Mouse (Mus musculus) hindbrain, embryonic 14.5 days (tissue): ENCODE data around the gene Gpam. TPM values are rescaled to one million over a fixed set of nuclear protein-coding genes. Genes with fewer than 3 reads are reported as not detected.

ENCODE experiments used
- ATAC-seq: fragments of 200-750 bp; cut with Nextera tagmentation; 2 replicates; pipeline ENCODE4 v1.8.0; 2017; ENCODE audit warnings: moderate number of reproducible peaks, mild to moderate bottlenecking, moderate TSS enrichment, moderate library complexity; ENCODE audit not compliant: low FRiP score
- DNase-seq: peaks from one replicate; pipeline ENCODE4 v3.0.0-alpha.2; 2015; ENCODE audit warnings: low spot score
- H3K27ac ChIP-seq: fragments of 300-500 bp; sonication (generic); 2 replicates; pipeline ENCODE4 v1.5.1; 2014; ENCODE audit warnings: mild to moderate bottlenecking, moderate library complexity
- H3K27me3 ChIP-seq: fragments of 300-500 bp; sonication (generic); 2 replicates; pipeline ENCODE4 v1.6.1; 2014; ENCODE audit warnings: mild to moderate bottlenecking, low read length, mixed read lengths; ENCODE audit not compliant: control insufficient read depth, insufficient read depth
- H3K36me3 ChIP-seq: fragments of 300-500 bp; sonication (generic); replicated peaks from 2 replicates; pipeline ENCODE4 v1.6.1; 2014; ENCODE audit not compliant: control insufficient read depth, insufficient read depth
- H3K4me1 ChIP-seq: fragments of 300-500 bp; sonication (generic); replicated peaks from 2 replicates; pipeline ENCODE4 v1.6.1; 2014; ENCODE audit warnings: antibody characterized with exemption, low read length, mixed read lengths; ENCODE audit not compliant: control insufficient read depth, insufficient read depth
- H3K4me2 ChIP-seq: fragments of 300-500 bp; sonication (generic); replicated peaks from 2 replicates; pipeline ENCODE4 v1.6.1; 2014; ENCODE audit warnings: mild to moderate bottlenecking, moderate library complexity
- H3K4me3 ChIP-seq: fragments of 300-500 bp; sonication (generic); replicated peaks from 2 replicates; pipeline ENCODE4 v1.5.1; 2014; ENCODE audit warnings: mild to moderate bottlenecking, low read length
- H3K9ac ChIP-seq: fragments of 300-500 bp; sonication (generic); 2 replicates; pipeline ENCODE4 v1.6.1; 2014
- H3K9me3 ChIP-seq: fragments of 300-500 bp; sonication (generic); 2 replicates; pipeline ENCODE4 v1.6.1; 2016; ENCODE audit warnings: low read length; ENCODE audit not compliant: control insufficient read depth
- WGBS: fragments of 180-500 bp; shearing (Covaris S2); extraction: QIAGEN DNeasy Blood & Tissue Kit; methylation state at CpG from one replicate; pipeline ENCODE4 v1.1.7; 2014; 5-methylcytosine and 5-hydroxymethylcytosine counted together
- polyA plus RNA-seq: library from polyadenylated mRNA; unstranded; fragments of >200 nt; fragmentation: Nextera tagmentation; extraction: Ambion mirVana; gene quantifications from 2 replicates; pipeline ENCODE4 v1.2.1, GENCODE M21; 2014

Gene Gpam
- polyA plus RNA-seq, 1 experiment from 2014 or later: 26.8 TPM

GRCm38 (mm10) chr19:55117991-55118390 lies 9.0 kb downstream of the Gpam start:
- no peaks in the 10 kb centered on the region for H3K36me3 ChIP-seq
- H3K9me3 ChIP-seq: no peaks in the 10 kb centered on the region
- no peak overlapping the region for H3K4me2 ChIP-seq
- H3K4me3 ChIP-seq: no peak overlapping the region
- DNase-seq: no peak
- 86% methylated on average over 3 of the region's 3 CpGs for WGBS
- peaks cover 8% of the 10 kb centered on the region; the same call in 1 of the 2 replicates for H3K4me1 ChIP-seq
- no peaks in the 10 kb centered on the region for H3K27me3 ChIP-seq
- no peak overlapping the region for H3K27ac ChIP-seq
- H3K9ac ChIP-seq: no peak overlapping the region
- ATAC-seq: no peak

GRCm38 (mm10) chr19:55117059-55117815 lies 9.8 kb downstream of the Gpam start:
- Histone ChIP-seq H3K27ac (no peak overlapping the region), H3K27me3 (no peaks in the 10 kb centered on the region), H3K4me3 (no peak overlapping the region), H3K4me2 (no peak overlapping the region), H3K4me1 (0 out of 2 replicates have a peak, but pooled peaks cover 4% of the 10 kb centered on the region), H3K9me3 (no peaks in the 10 kb centered on the region), H3K9ac (no peak overlapping the region), H3K36me3 (no peaks in the 10 kb centered on the region)
- 68% methylated on average over 6 of the region's 6 CpGs for whole genome bisulfite sequencing
- ATAC-seq (no peak), DNase-seq (no peak)

DNA sequence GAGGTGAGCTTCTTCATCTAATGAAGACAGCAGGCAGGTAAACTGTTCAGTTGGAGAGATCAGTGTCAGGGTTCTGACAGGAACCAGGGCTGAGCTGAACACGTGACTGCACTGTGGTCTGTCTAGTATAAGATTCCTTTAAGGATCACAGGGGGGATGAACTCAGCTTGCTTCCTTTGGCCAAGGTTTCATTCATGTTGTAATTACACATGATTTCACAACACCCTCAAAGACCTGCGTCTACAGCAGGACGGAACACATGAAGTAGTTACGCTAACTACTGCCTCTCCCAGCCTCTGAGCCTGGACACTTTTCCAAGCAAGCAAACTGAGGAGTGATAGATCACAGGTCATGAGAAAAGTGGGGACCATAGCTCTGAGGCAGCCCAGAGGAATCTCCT lies 11.5 kb downstream of the Gpam start:
- H3K4me3 ChIP-seq: no peak overlapping the region
- no peaks in the 10 kb centered on the region for H3K27me3 ChIP-seq
- H3K4me2 ChIP-seq: no peak overlapping the region
- no peaks in the 10 kb centered on the region for H3K9me3 ChIP-seq
- no peaks in the 10 kb centered on the region for H3K36me3 ChIP-seq
- ATAC-seq (no peak), DNase-seq (no peak)
- 90% methylated on average over 4 of the region's 4 CpGs for WGBS
- no peak overlapping the region for H3K27ac ChIP-seq
- H3K4me1 ChIP-seq: no peaks in the 10 kb centered on the region
- no peak overlapping the region for H3K9ac ChIP-seq

GRCm38 (mm10) chr19:55114825-55115395 lies 12.1 kb downstream of the Gpam start:
- Histone ChIP-seq H3K27ac (no peak overlapping the region), H3K4me2 (no peak overlapping the region), H3K9ac (no peak overlapping the region), H3K36me3 (no peaks in the 10 kb centered on the region), H3K4me1 (no peaks in the 10 kb centered on the region), H3K9me3 (no peaks in the 10 kb centered on the region), H3K27me3 (no peaks in the 10 kb centered on the region), H3K4me3 (no peak overlapping the region)
- no peak for ATAC-seq
- DNase-seq: no peak
- WGBS: 92% methylated on average over 5 of the region's 5 CpGs

GRCm38 (mm10) chr19:55107896-55108295 lies 19.1 kb downstream of the Gpam start:
- DNase-seq (no peak), ATAC-seq (no peak)
- Histone ChIP-seq H3K4me3 (no peak overlapping the region), H3K4me2 (no peak overlapping the region), H3K9me3 (no peaks in the 10 kb centered on the region), H3K27ac (no peak overlapping the region), H3K27me3 (no peaks in the 10 kb centered on the region), H3K36me3 (no peaks in the 10 kb centered on the region), H3K9ac (no peak overlapping the region), H3K4me1 (no peaks in the 10 kb centered on the region)
- 79% methylated on average over 3 of the region's 3 CpGs for WGBS

DNA sequence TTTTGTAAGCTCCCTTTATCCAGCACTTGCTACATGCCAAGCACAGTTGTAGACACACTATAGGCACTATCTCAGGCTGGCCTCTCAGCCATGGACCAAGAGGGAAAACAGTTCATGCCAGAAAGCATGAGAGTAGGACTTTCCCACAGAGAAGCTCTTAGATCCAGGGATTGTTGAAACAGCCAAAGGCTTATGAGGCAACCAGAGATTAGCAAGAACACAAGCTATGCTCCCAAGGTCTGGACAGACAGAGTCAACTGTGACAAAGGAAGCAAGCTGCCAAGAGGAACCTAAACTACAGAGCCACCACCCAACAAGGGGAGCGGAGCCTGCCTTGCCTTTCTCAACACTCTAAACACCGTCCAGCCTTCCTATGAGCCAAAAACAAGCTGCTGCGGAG lies 21.1 kb downstream of the Gpam start:
- Histone ChIP-seq H3K4me2 (no peak overlapping the region), H3K4me1 (no peaks in the 10 kb centered on the region), H3K4me3 (no peak overlapping the region), H3K27ac (no peak overlapping the region), H3K9ac (no peak overlapping the region), H3K27me3 (no peaks in the 10 kb centered on the region), H3K36me3 (no peaks in the 10 kb centered on the region), H3K9me3 (no peaks in the 10 kb centered on the region)
- ATAC-seq: no peak
- WGBS: 91% methylated on average over 3 of the region's 3 CpGs
- DNase-seq: no peak

DNA sequence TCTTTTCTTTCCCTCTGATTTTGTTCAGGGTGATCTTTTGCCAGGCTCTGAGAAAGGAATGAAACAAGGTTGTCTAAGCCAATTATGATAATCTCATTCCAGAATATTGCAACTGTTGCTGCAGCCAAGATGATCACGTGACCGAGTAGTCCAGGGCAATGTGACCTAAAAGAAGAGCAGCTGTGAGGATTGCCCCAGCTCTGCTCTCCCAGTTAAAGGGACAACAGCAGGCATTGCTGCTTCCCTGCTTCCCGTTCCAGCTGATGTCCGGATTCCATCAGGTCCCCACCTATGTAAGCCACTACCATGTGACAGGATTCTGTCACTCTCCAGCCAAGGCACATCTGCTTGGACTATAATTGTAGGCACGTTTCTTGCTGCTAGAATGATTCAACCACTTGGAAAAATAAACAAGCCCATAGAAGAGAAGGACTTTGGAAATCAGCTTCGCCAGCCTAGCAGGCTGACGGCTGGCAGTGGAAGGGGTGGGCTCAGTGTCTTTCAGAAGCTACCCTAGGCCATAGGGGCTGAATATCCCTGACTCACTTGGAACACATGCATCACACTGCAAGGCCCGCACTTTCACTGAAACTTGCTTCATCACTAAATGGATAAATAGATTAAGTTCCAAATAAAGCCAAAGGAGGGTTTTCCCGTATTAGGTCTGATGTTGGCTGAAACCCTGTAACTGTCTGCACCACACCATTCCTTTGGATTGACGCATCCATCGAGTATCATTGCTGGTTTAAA lies 23.8 kb downstream of the Gpam start:
- H3K36me3 ChIP-seq: no peaks in the 10 kb centered on the region
- ATAC-seq: no peak
- no peaks in the 10 kb centered on the region for H3K9me3 ChIP-seq
- 67% methylated on average over 11 of the region's 11 CpGs for WGBS
- no peak overlapping the region for H3K9ac ChIP-seq
- no peak for DNase-seq
- no peaks in the 10 kb centered on the region for H3K27me3 ChIP-seq
- peaks cover 14% of the 10 kb centered on the region for H3K4me1 ChIP-seq
- H3K27ac ChIP-seq: no peak overlapping the region
- no peak overlapping the region for H3K4me2 ChIP-seq
- no peak overlapping the region for H3K4me3 ChIP-seq

DNA sequence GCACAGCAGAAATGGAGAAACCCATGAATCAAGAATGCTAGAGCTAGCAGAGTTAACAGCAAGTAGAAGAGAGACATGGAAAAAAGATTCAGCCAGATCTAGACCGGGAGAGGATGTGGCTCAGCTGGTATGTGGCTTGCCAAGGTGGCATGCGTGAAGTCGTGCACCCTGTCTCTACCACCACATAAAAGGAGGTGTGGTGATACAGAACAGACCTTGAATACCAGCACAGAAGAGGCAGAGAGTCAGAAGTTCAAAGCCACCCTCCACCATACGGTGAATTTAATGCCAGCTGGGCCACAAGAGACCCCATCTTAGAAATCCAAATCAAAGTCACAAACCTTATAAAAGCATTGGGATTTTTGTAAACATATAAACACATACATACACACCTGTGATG lies 25.4 kb downstream of the Gpam start:
- Histone ChIP-seq H3K4me3 (no peak overlapping the region), H3K4me1 (peaks cover 18% of the 10 kb centered on the region), H3K36me3 (no peaks in the 10 kb centered on the region), H3K27ac (no peak overlapping the region), H3K9ac (no peak overlapping the region), H3K4me2 (0 out of 2 replicates have a peak overlapping the region, but pooled peaks have one; percentile 6), H3K9me3 (no peaks in the 10 kb centered on the region), H3K27me3 (no peaks in the 10 kb centered on the region)
- WGBS: 82% methylated on average over 4 of the region's 4 CpGs
- no peak for ATAC-seq
- DNase-seq: no peak
